Mouse (Mus musculus) thymus, adult 2 months (tissue): Measurements from ENCODE around the gene Prr29. TPM values are rescaled to one million over a fixed set of nuclear protein-coding genes. Genes with fewer than 3 reads are reported as not detected.

Source experiments
- DNase-seq: peaks from one replicate; pipeline ENCODE4 v3.0.0; 2021
- H3K27ac ChIP-seq: fragments of 200-500 bp; 2 replicates; pipeline ENCODE4 v1.5.1; 2012; ENCODE audit warnings: low read length, control low read depth; ENCODE audit not compliant: control insufficient read depth, insufficient read depth
- H3K27me3 ChIP-seq: fragments of 200-500 bp; 2 replicates; pipeline ENCODE4 v1.6.1; 2012; ENCODE audit warnings: mild to moderate bottlenecking, low read length, moderate library complexity, mixed read lengths; ENCODE audit not compliant: control insufficient read depth, insufficient read depth
- H3K36me3 ChIP-seq: fragments of 200-500 bp; 2 replicates; pipeline ENCODE4 v1.6.1; 2012; ENCODE audit warnings: mild to moderate bottlenecking, low read length, moderate library complexity; ENCODE audit not compliant: control insufficient read depth, insufficient read depth
- H3K4me1 ChIP-seq: fragments of 200-500 bp; replicated peaks from 2 replicates; pipeline ENCODE4 v1.6.1; 2012; ENCODE audit warnings: low read length; ENCODE audit not compliant: control insufficient read depth, insufficient read depth
- H3K4me3 ChIP-seq: fragments of 200-500 bp; 2 replicates; pipeline ENCODE4 v1.5.1; 2012; ENCODE audit warnings: mild to moderate bottlenecking, low read length, control low read depth, moderate library complexity; ENCODE audit not compliant: control insufficient read depth, insufficient read depth
- CTCF ChIP-seq: fragments of 200-500 bp; IDR thresholded peaks from 2 replicates; pipeline ENCODE4 v1.5.1; 2012; ENCODE audit warnings: mild to moderate bottlenecking, control low read depth, low read length, moderate library complexity, borderline replicate concordance; ENCODE audit not compliant: control insufficient read depth, poor library complexity, insufficient read depth; ENCODE audit errors: extremely low read depth
- POLR2A ChIP-seq: fragments of 200-500 bp; IDR thresholded peaks from 2 replicates; pipeline ENCODE4 v1.6.1; 2012; ENCODE audit warnings: mild to moderate bottlenecking, low read length, control low read depth, moderate library complexity; ENCODE audit not compliant: control insufficient read depth, poor library complexity, insufficient read depth; ENCODE audit errors: extremely low read depth
- WGBS: fragments of 180-500 bp; shearing (Covaris S2); methylation state at CpG from one replicate; pipeline ENCODE4 v1.1.7; 2018; 5-methylcytosine and 5-hydroxymethylcytosine counted together
- polyA plus RNA-seq: library from polyadenylated mRNA; depleted of rRNA; stranded (reverse); fragments of >200 nt; gene quantifications from 2 replicates; pipeline ENCODE4 v1.2.3, GENCODE M21; 2012

The Prr29 gene
- polyA plus RNA-seq, 1 experiment: 30.1 TPM

DNA sequence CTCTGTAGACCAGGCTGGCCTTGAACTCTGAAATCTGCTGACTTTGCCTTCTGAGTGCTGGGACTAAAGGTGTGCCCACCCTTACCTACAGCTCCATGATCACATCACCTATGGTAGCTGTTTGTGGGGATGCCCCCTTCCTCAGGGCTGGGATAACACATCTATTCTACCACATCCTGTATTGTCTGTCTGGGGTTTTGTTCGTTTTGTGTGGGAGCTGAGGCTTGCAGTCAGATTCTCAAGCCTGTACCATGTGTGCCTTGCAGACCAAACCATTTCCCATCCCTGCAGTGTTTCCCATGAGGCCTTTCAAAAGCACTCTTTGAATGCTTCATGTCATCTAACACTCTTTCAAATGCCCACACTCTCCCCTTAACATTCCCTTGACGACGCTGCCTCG is 13.3 kb upstream of the Prr29 start:
- DNase-seq: no peak
- WGBS: 29% methylated on average over 4 of the region's 4 CpGs

DNA sequence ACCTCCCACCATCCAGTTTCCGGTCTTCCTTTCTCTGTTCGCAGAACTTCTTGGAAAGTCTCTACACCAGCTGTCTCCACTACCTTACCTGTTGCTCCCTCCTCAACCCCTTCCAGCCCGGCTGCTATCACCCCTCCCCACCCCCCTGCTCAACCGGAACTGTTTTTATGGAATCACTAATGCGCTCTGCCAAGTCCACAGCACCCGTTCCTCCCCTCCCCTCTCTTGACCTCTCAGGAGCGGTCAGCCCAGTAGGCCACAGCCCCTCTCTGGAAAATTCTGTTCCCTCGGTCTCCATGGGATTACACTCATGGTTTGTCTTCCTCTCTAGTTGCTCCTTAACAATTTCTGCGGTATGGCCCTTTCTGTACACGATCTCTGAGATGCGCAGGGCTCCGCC is 12.1 kb upstream of the Prr29 start, which contains the start of gene Scn4a:
Gene Scn4a (minus strand): TSS at position 101 of the 400 bp plus-strand sequence.
- Histone ChIP-seq H3K4me1 (peaks cover 13% of the 10 kb centered on the region), H3K27me3 (no peaks in the 10 kb centered on the region), H3K36me3 (no peaks in the 10 kb centered on the region), H3K4me3 (no peak within 1 kb of the TSS), H3K27ac (no peak within 1 kb of the TSS)
- no peak for DNase-seq
- TF ChIP-seq POLR2A: no peak
- TF ChIP-seq CTCF: no peak
- 96% methylated on average over 12 of the region's 12 CpGs for WGBS

More for the DNA sequence above, 13.3 kb upstream of the Prr29 start:
- H3K4me1 ChIP-seq: peaks cover 13% of the 10 kb centered on the region
- H3K4me3 ChIP-seq: no peak overlapping the region
- no peaks in the 10 kb centered on the region for H3K36me3 ChIP-seq
- H3K27ac ChIP-seq: no peak overlapping the region
- H3K27me3 ChIP-seq: no peaks in the 10 kb centered on the region
- TF ChIP-seq CTCF (no peak), POLR2A (no peak)

DNA sequence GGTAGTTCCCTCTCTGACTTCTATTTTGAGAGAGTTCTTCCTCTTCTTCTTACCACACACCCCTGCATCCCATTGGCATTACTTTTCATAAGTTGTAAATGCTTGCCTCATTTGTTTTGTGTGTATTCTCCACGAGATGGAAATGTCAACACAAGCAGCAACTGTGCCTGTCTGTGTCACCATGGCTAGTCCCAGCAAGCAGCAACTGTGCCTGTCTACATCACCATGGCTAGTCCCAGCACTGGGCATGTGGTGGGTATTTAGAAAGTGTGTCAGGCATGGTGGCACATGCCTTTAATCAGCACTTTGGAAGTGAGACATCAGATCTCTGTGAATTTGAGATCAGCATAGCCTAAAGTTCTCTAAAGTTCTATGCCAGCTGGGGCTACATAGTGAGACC is 11.1 kb upstream of the Prr29 start:
- no peak for DNase-seq
- Histone ChIP-seq H3K27me3 (no peaks in the 10 kb centered on the region), H3K4me3 (no peak overlapping the region), H3K4me1 (peaks cover 13% of the 10 kb centered on the region), H3K36me3 (no peaks in the 10 kb centered on the region), H3K27ac (no peak overlapping the region)
- TF ChIP-seq POLR2A: no peak
- no peak for TF ChIP-seq CTCF
- WGBS: 49% methylated on average over 1 of the region's 1 CpGs

DNA sequence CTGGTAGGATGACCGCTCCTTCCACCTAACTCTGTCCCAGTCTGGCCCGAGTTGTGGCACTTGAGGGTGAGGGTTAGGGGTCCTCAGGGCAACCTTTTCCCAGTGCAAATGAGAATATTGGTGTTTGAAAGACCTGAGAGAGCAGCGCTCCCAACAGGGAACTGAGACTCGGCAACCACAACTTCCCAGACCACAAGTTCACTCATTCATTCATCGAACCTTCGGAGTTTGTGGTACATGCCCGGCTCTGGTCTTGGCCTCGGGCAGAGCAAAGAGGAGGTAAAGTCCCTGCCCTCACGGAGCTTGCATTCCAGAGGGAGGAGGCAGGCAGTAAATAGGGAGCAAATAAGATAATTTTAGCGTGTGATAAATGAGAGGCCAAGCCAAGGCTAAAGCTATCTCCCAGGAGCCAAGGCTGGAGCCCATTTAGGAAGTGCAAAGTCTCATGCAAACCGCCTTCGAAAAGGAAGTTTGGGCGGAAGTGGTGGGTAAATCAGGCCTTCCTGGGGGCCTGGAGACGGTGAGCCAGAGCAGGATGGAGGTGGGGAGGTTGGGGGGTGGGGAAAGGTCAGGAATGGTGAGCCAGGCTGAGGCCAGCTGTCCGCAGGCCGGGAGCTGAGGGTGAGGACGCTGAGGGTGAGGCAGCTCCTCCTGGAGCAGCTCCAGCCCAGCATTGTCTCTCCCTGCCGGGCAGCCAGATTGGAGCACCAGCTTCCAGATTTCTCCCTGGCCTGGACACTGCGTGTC is 9.7 kb upstream of the Prr29 start:
- Histone ChIP-seq H3K27me3 (no peaks in the 10 kb centered on the region), H3K4me1 (peaks cover 13% of the 10 kb centered on the region), H3K36me3 (no peaks in the 10 kb centered on the region), H3K4me3 (no peak overlapping the region), H3K27ac (no peak overlapping the region)
- no peak for DNase-seq
- TF ChIP-seq CTCF (no peak), POLR2A (no peak)
- WGBS: 30% methylated on average over 19 of the region's 19 CpGs

DNA sequence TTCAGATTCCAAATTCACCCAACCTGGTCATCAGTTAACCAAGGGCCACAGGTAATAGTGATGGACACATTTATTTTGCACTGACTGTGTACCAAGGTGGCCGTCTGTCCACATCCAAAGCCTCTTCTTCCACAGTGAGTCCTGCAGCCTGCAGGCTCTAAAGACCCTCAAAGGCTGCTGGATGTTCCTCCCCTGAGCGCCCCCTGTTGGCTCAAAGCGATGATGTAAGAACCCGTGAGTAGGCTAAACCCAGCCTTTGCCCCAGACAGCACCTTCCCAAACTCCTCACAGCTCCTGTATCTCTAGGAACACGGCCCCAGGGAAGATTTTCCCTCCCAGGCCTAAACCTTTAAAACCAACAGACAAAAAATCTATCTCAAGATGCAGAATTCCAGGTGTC is 5.9 kb upstream of the Prr29 start:
- WGBS: 28% methylated on average over 5 of the region's 5 CpGs
- no peak overlapping the region for H3K27ac ChIP-seq
- DNase-seq: peak; percentile 55
- no peaks in the 10 kb centered on the region for H3K36me3 ChIP-seq
- H3K4me3 ChIP-seq: no peak overlapping the region
- no peak for TF ChIP-seq POLR2A
- TF ChIP-seq CTCF: peak; percentile 79; the same call in 1 of the 2 replicates
- H3K27me3 ChIP-seq: no peaks in the 10 kb centered on the region
- peaks cover 11% of the 10 kb centered on the region for H3K4me1 ChIP-seq

DNA sequence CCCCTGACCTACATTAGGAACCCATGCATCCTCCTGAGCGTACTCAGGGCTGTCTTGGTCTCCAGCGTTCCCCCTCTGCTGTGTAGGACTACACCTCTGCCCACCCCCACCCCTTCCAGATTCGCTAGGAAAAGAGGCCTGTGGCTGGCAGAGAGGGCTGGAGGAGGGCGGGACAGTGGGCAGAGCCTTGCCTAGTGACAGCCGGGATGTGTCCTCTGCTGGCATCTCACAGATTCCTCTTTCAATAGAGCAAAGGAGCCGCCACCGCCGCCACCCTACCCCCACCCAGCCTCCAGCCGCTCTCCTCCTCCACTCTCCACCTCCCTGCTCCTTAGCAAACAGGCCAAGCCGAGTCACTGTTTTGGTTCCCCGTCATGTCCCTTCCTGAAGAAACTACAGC is 560 bp upstream of the Prr29 start:
- 44% methylated on average over 11 of the region's 11 CpGs for WGBS
- H3K4me3 ChIP-seq: no peak overlapping the region
- H3K27ac ChIP-seq: no peak overlapping the region
- no peak for DNase-seq
- peaks cover 17% of the 10 kb centered on the region for H3K4me1 ChIP-seq
- TF ChIP-seq POLR2A (no peak), CTCF (no peak)
- H3K36me3 ChIP-seq: no peaks in the 10 kb centered on the region
- H3K27me3 ChIP-seq: no peaks in the 10 kb centered on the region
